Mouse (Mus musculus) erythroid progenitor cell, adult 5-6 weeks (primary cell): ENCODE measurements around the gene Actl7b. TPM values are rescaled to one million over a fixed set of nuclear protein-coding genes. Genes with fewer than 3 reads are reported as not detected.

Experiments
- ATAC-seq: replicated peaks from 2 replicates; pipeline ENCODE4 v1.8.0; 2016; ENCODE audit warnings: moderate number of reproducible peaks, mild to moderate bottlenecking, moderate TSS enrichment, inconsistent platforms; ENCODE audit not compliant: poor library complexity, low FRiP score, severe bottlenecking
- total RNA-seq, 2 experiments: library from RNA; stranded (forward) in 1 of 2; stranded (reverse) in 1 of 2; fragments of 150-400 nt in 1 of 2; fragments of 186-747, 209-891 nt in 1 of 2; gene quantifications; 2 replicates each; pipeline versions ENCODE4 v1.2.3 to v1.2.4; 2015 to 2017; ENCODE audit warnings: low replicate concordance in 2 of 2

Gene Actl7b
- not detected in 2 replicates for total RNA-seq (2015; ENCODE audit: low replicate concordance)
- total RNA-seq (2017; ENCODE audit: low replicate concordance) = not detected in 2 replicates

GRCm38 (mm10) chr4:56741041-56741493 is at the start of gene Actl7b:
Gene Actl7b, minus strand, starts transcription at chr4:56741443.
- ATAC-seq = no peak

DNA sequence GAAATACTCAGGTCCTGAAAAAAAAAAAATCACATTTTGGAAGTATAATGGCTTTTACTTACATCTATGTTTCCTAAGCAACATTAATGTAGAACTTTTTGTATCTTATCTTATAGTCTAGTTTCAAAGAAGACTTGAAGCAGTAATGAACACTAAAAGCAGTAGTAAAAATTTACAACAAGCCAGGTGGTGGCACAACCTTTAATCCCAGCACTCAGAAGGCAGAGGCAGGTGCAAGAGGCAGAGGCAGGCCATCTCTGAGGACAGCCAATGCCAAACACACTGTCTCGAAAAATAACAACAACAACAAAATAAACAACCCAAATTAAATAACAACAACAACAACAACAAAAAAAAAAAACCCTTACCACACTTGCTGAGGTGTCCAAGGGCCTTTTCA is 29.8 kb upstream of the Actl7b start:
- no peak for ATAC-seq

DNA sequence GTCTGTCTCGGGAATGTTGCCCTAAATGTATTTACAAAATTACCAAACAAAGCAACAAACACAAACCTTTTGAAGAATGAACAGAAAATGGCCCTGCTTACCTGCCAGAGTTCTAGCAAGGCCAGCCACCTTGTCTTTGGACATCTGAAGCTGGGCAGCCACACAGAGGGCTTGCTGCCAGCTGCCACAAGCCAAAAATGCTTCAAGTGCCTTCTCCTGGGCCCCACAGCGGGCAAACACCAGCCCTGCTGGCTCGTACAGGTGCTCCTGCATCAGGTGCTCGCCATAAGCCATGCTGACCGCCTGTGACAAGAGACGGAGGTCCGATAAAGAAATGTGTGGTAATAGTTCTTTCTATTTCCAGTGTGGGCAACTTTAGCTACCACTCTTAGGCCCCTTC is 27.7 kb upstream of the Actl7b start:
- no peak for ATAC-seq

- ATAC-seq = no peak
Measured at GRCm38 (mm10) chr4:56767861-56768284, 26.6 kb upstream of the Actl7b start.

- no peak for ATAC-seq
Measured at GRCm38 (mm10) chr4:56757693-56758092, 16.4 kb upstream of the Actl7b start.

DNA sequence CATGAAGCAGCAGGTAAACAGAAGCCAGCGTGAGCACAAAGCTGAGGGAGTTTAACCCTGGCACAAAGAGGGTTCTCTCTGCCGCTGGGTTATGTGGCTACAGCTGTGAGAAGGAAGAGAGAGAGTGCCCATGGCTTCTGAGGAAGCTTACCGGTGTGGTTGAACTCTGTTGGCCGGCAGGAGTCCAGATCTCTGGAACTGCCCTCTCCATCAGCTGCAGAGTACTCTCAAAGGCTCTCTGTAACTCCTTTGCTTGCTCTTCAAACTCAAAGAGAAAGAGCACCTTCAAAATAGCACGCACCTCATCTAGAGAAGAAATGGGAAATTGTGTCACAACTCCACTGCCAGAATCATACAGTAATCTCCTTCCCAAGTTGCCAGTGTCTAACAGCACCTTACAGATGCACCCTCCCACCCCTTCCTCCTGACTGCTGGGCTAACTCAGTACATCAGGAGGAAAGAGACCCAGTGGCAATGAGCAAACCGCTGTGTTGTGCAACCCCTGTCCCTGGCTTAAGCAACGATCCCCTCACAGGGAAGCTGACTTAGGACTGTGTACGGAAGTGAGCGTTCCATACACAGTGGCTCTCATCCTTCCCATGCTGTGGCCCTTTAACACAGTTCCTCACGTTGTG is 15.8 kb upstream of the Actl7b start:
- no peak for ATAC-seq

DNA sequence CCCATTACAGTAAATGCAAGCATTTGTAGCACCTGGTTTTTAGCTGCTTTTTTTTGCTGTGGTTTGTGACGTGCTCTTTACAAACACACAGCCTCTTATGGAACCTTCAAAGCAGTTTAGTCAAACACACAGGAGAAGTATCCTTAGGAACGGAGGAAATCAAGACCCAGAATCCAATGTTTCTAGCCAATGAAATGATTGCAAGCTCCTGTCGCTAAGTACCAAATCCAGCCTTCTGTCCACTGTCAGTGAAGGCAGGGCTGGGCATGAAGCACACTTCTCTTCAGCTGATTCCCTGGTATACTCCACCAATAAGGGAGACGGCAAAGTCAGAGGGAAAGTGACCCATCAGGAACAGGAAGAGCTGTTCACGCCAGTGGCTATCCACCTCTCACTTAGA is 14.8 kb upstream of the Actl7b start:
- no peak for ATAC-seq

DNA sequence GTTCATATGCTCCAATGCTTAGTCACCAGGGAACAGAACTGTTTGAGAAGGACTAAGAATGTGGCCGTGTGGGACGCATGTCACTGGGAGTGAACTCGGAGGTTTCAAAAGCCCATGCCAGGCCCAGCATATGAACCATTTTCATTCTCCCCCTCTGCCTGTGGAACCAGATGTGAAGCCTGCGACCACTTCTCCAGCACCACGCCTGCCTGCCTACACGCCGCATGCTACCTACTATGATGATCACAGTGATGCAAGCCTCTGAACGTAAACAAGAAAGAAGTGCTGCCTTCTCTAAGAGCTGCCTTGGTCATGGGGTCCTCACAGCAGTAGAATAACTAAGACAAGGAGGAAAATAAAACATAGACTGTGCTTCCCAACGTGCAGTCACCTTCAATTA is 6.2 kb upstream of the Actl7b start:
- no peak for ATAC-seq

- no peak for ATAC-seq
Measured at GRCm38 (mm10) chr4:56746345-56746744, 5.1 kb upstream of the Actl7b start.

- no peak for ATAC-seq
Measured at GRCm38 (mm10) chr4:56743363-56744195, 2.3 kb upstream of the Actl7b start, which contains the start of gene Actl7a. Gene Actl7a, plus strand, starts transcription at chr4:56743413.

- no peak for ATAC-seq
Measured at GRCm38 (mm10) chr4:56742698-56743097, 1.5 kb upstream of the Actl7b start.

DNA sequence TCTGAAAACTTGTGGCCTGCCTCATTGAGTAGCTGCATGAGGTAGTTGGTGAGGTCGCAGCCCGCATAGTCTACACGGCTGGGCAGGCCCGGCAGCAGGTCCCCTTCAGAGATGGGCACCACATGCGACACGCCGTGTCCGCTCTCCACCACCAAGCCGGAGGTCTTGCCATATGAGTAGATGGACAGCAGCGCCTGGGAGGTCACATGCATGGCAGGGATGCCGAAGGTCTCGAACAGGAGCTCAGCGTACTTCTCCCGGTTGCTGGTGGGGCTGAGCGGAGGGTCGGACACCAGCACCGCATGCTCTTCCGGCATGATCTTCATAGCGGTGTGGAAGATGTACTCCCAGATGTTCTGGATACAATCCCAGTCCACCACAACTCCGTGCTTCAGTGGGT is 632 bp downstream of the Actl7b start:
- no peak for ATAC-seq

GRCm38 (mm10) chr4:56740020-56740485 is 1.2 kb downstream of the Actl7b start, which contains the start of gene Gm26657:
Gene Gm26657, plus strand, starts transcription at chr4:56740070.
- ATAC-seq = no peak

- ATAC-seq = no peak
Measured at GRCm38 (mm10) chr4:56725839-56726238, 15.4 kb downstream of the Actl7b start.

DNA sequence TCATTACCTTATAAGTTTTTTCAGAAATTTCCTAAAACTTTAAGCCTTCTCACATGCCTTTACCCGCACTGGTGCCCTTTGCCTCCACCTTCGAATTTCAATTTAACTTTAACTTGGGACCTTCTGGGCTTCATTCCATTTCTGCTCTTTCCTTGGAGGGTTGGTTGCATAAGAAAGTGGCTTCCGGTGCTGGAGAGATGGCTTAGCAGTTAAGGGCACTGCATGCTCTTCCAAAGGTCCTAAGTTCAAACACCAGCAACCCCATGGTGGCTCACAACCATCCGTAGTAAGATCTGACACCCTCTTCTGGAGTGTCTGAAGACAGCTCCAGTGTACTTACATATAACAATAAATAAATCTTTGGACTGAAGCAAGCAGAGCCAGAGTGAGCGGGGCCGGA is 18.0 kb downstream of the Actl7b start:
- no peak for ATAC-seq

GRCm38 (mm10) chr4:56722346-56722745 is 18.9 kb downstream of the Actl7b start:
- no peak for ATAC-seq

GRCm38 (mm10) chr4:56721469-56721868 is 19.8 kb downstream of the Actl7b start:
- ATAC-seq = no peak

GRCm38 (mm10) chr4:56720403-56720802 is 20.8 kb downstream of the Actl7b start:
- no peak for ATAC-seq

DNA sequence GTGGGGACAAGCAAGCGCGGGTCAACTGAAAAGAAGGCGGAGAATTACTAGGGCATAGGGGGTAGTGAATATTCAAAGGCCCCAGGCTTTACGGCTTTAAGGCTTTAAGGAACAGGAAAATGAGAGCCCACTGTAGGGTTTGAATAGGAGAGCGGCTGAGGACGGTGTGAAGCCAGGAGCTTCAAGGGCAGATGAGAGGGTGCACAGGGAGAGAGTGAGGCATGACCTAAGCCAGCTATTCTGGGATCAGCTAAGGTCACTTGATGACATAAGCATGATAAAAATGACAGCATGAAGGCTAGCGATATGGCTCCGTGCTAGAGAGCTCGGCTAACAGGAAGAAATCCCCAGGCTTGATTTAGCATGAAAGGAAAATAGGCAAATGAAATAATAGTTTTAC is 21.8 kb downstream of the Actl7b start:
- ATAC-seq = no peak

- ATAC-seq = no peak
Measured at GRCm38 (mm10) chr4:56718573-56719442, 22.4 kb downstream of the Actl7b start.
